8 mouse cellular contexts compared by ENCODE assay signal in genomic region chr5:140091601-140092000, GRCm38 (mm10).
DNase-seq lines count a peak whose midpoint lies in the region; ATAC-seq lines count a peak whose summit lies in the region.

No protein-coding gene starts in this region.

- H3K4me1 ChIP-seq in embryonic facial prominence, embryonic 13.5 days = peaks cover 21% of the 10 kb centered on the region
- H3K4me1 ChIP-seq in embryonic facial prominence, embryonic 10.5 days = no peaks in the 10 kb centered on the region; the same call in 1 of the 2 replicates
- H3K4me1 ChIP-seq in embryonic facial prominence, embryonic 15.5 days = peaks cover 18% of the 10 kb centered on the region

- no peaks in the 10 kb centered on the region for H3K9me3 ChIP-seq in embryonic facial prominence, embryonic 13.5 days
- no peaks in the 10 kb centered on the region for H3K9me3 ChIP-seq in embryonic facial prominence, embryonic 10.5 days
- no peaks in the 10 kb centered on the region for H3K9me3 ChIP-seq in embryonic facial prominence, embryonic 15.5 days (replicated peaks)

- H3K36me3 ChIP-seq in embryonic facial prominence, embryonic 13.5 days = peaks cover 24% of the 10 kb centered on the region
- H3K36me3 ChIP-seq in embryonic facial prominence, embryonic 10.5 days (replicated peaks) = peaks cover 54% of the 10 kb centered on the region
- H3K36me3 ChIP-seq in embryonic facial prominence, embryonic 15.5 days = peaks cover 20% of the 10 kb centered on the region

- H3K4me3 ChIP-seq in embryonic facial prominence, embryonic 13.5 days = no peak overlapping the region
- H3K4me3 ChIP-seq in embryonic facial prominence, embryonic 10.5 days = no peak overlapping the region
- H3K4me3 ChIP-seq in embryonic facial prominence, embryonic 15.5 days (replicated peaks) = no peak overlapping the region

- H3K27ac ChIP-seq in embryonic facial prominence, embryonic 13.5 days = peak overlapping the region; percentile 28; the same call in 1 of the 2 replicates
- H3K27ac ChIP-seq in embryonic facial prominence, embryonic 10.5 days (replicated peaks) = no peak overlapping the region
- H3K27ac ChIP-seq in embryonic facial prominence, embryonic 15.5 days (replicated peaks) = no peak overlapping the region

- H3K27me3 ChIP-seq in embryonic facial prominence, embryonic 13.5 days = no peaks in the 10 kb centered on the region
- no peaks in the 10 kb centered on the region for H3K27me3 ChIP-seq in embryonic facial prominence, embryonic 10.5 days (replicated peaks; ENCODE audit: low read depth, poor library complexity, severe bottlenecking)
- H3K27me3 ChIP-seq in embryonic facial prominence, embryonic 15.5 days = no peaks in the 10 kb centered on the region

- ATAC-seq in embryonic facial prominence, embryonic 13.5 days (ENCODE audit: insufficient number of reproducible peaks, insufficient read depth, low FRiP score, low TSS enrichment, low read depth) = no peak
- peak; percentile 41; the same call in 1 of the 2 replicates for ATAC-seq in embryonic facial prominence, embryonic 15.5 days (ENCODE audit: insufficient number of reproducible peaks, low FRiP score, low TSS enrichment, low read depth)
- ATAC-seq in erythroblast, adult 5-6 weeks (replicated peaks; ENCODE audit: low FRiP score, poor library complexity, severe bottlenecking) = no peak

- H3K9ac ChIP-seq in embryonic facial prominence, embryonic 13.5 days = no peak overlapping the region
- H3K9ac ChIP-seq in embryonic facial prominence, embryonic 15.5 days = no peak overlapping the region

- WGBS in embryonic facial prominence, embryonic 13.5 days = 66% methylated on average over 11 of the region's 11 CpGs
- 84% methylated on average over 11 of the region's 11 CpGs for WGBS in embryonic facial prominence, embryonic 10.5 days
- WGBS in embryonic facial prominence, embryonic 15.5 days = 57% methylated on average over 11 of the region's 11 CpGs

- no peak for DNase-seq in embryonic facial prominence, embryonic 10.5 days (ENCODE audit: low spot score)
- DNase-seq in layer of hippocampus, adult 9-11 months = peak; percentile 67
- DNase-seq in lung, postnatal 4 days = peak; percentile 71 to 87
- DNase-seq in kidney, adult 18-20 months = no peak
- DNase-seq in adrenal gland, adult (ENCODE audit: inconsistent age in 2 of 2, low spot score in 1 of 2) = no peak

- H3K4me2 ChIP-seq in embryonic facial prominence, embryonic 13.5 days = no peak overlapping the region
- no peak overlapping the region for H3K4me2 ChIP-seq in embryonic facial prominence, embryonic 15.5 days (replicated peaks)

Comparison
In these comparisons a context has a peak if more than half of its experiments do, and no peak if none do; other contexts are left out.
1. DNase-seq: peak in layer of hippocampus, adult 9-11 months (single experiment) and lung, postnatal 4 days (2 of 2); none in embryonic facial prominence, embryonic 10.5 days (single experiment), kidney, adult 18-20 months (single experiment) and adrenal gland, adult (0 of 2).